Mouse (Mus musculus): ENCODE data around the gene Neb. TPM values are rescaled to one million over a fixed set of nuclear protein-coding genes. Genes with fewer than 3 reads are reported as not detected.
"Not testable (repeated sequence)": the region's sequence is repeated elsewhere in the genome, so short reads cannot be mapped to it uniquely, and the experiment has no call there.

Neb gene
- total RNA-seq, 2 experiments from 2014 or later = 3,675 to 3,755 TPM

DNA sequence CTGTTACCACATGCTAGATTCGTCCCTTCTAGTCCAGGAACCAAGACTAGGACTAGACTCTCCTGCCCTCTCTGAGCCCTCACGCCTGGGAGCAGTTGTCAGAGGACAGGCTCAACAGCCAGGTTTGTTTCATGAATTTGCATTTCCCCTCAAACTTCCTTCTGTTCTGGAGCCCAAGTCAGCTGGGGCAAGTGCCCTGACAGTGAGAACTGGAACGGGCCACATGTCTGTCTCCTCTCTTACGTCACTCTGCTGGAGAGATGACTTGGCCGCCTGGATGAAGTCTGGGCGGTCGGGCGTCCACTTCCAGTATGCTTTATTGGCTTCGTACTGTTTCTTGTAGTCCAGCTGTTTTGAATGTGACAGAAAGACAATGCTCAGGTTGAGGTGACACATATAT is 200.5 kb downstream of the Neb start:
- DNase-seq = no peak

DNA sequence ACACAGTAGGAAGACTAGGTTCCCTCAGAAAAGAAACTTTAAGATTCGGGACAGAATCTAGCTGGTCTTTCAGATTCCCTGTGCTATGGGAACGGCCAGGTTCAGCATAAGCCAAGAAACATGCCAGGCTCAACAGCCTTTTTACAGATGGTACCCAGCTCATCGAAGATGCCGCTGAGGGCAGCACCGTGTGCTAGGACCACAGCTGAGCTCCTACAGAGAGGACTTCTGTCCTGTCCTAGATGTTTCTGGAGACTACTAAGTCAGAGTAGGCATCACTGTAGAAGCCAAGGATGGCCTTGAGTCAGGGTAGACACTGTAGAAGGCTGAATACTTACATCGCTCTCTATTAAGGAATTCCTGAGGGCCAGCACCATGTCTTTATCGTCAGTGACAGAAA is 201.1 kb downstream of the Neb start:
- DNase-seq = no peak

DNA sequence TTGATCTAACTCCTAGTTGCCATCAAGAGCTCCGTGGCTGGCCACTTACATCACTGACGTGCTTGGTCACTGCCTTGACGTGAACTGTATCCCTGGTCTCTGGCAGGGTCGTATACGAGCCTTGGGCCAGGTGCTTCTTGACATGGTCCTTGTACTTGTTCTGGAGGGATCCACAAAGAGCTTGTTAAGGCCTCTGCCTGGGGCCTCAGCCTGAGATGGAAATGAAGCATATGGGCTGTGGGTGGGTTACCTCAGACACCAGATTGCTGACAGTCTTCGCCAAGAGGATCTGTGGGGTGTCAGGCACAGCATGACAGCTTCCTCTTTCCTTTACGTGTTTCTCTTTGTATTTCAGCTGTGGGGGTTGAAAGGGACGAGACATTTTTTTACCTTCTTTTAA is 201.7 kb downstream of the Neb start:
- no peak for DNase-seq

DNA sequence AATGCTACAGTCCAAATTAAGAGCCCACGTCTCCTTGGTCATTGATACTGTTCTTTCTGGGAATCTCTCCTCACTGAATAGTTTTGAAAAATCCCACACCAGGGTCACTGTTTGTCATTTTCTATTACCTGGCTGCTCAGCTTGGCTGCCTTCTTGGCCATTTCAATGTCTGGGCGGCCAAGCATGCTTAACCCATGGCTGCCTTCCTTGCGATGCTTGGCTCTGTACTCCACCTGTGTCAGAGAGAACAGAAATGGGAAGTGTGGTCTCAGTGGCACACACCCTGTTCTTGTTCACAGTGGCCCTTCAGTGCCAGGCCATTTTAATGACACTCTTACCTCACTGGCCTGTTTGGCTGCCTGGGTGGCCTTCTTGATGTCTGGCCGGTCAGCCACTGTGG is 203.3 kb downstream of the Neb start:
- no peak for DNase-seq

DNA sequence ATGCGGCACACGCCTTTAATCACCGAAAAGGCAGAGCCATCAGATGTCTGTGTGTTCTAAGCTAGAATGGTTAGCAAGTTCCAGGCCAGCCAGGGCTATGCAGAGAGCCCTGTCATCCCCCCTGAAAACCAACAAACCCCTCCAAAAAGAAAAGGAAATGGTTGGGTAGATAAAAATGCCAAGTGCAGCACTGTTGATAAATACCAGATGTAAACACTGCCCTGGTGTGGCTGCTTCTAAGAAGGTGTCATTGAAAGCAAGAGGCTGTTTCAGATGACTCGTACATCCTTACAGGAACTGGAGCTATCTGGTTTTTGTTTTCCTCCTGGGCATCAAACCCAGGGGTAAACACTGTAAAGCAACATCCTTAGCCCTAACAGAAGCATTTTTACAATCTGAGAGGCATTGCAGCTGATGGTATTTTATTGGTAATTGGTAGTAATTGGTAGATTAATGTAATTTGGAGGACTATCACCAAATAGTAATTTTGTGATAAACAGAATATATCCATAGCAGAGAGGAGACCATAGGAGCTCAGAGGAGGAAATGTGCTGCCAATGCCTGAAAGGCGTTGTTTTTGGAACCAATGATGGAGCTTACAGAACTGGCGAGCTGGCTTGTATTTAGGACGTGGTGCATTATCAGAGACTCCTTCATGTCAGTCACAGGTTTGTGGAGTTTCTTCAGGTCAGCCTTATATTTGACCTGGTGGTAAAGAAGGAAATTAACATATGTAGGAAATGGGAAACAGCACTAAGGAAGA is 208.8 kb downstream of the Neb start:
- no peak for DNase-seq

DNA sequence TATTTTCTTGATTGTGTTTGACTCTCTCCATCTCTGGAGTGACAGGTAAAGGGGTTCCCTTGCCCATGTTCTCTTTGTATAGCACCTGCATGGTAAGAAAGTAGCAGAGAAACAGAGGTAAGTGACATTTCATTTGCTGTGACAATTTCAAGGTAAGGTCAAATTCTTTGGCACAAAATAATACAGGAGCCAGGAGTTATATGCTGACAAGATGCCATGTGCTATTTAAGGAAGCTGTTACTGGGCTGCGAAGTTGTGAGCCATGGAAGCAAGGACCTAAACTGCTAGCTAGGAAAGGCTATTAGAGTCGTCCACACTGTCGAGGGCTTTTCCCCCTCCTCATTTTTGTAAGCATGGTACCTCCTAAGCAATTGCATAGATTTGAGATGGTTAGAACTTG is 225.2 kb downstream of the Neb start:
- no peak for DNase-seq

DNA sequence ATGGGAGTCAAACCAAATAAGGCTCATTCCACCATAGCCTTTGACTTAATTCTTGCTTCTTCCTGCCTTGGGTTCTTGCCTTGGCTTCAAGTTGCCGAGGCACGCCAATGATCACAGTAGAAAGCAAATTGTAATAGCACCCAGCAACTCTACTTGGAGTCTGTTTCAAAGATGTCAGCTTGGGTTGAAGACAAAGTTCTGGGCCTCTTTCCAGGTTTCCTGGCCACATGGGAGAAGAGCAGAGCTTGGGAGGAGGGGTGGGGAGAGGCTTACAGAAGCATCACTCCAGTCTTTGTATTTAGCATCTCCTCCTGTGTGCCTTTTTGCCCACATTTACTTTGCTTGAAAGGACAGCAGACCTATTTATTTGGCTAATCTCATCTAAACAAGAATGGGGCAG is 244.9 kb downstream of the Neb start:
- DNase-seq = peak; percentile 47

DNA sequence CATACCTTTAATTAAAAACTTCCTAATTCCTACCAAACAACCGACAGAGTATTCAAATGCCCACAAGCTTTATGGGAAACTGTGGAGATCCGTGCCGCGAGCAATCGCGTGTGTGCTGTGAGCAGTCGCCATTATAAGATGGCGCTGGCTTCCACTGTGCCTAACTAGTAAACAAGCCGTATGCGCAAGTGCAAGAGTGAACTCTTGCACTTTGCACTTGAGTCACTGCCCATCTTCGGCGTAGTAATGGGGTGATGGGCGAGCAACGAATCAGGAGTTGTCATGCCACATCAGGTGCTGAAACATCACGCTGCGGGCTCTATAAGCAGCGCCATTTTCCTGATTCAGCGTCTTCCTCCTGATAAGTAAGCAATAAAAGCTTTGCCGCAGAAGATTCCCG is 246.9 kb downstream of the Neb start:
- not testable (repeated sequence) for DNase-seq

DNA sequence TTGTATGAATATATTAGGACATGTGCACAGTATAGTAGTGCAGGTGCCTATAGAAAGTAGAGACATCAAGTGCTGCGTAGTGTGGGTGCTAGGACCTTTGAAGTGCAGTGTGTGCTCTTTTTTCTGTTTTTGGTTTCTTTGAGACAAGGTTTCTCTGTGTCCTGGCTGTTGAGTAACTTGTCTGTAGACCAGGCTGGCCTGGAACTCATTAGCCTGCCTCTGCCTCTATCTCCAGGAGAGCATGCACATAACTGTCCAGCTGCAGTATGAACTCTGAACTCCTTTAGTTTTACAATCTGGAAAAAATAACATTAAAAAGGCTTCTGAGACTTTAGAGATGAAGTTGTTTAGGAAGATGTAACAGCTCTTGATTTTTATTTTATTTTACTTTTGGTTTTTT is 264.2 kb downstream of the Neb start:
- no peak for DNase-seq

Small RNA genes lying within 50 kb of the gene (microRNA-seq; reads per million reads assigned to microRNA genes)
- 0 reads per million in 2 experiments for gene Gm22095

Other genes with a start within 250 kb of the Neb start
- 10 to 100 TPM; 36.5 to 39.7 TPM for gene Arl5a, start 46.4 kb upstream of the Neb start, total RNA-seq (2021)

Measured in gastrocnemius, postnatal 10 days (tissue).